Mouse (Mus musculus) liver, postnatal 0 days (tissue): ENCODE measurements at regions not wholly inside any gene's neighbourhood (a gene's known extent, or its start where the extent isn't known, plus 50 kb on each side); places are given as distances from the start of the nearest gene placed in this dataset.
A peak's percentile ranks its signal among the peaks of the same experiment; 100 is the strongest.

Experiments used
- ATAC-seq: fragments of 200-750 bp; cut with Nextera tagmentation; 2 replicates; pipeline ENCODE4 v1.8.0; 2017; ENCODE audit warnings: mild to moderate bottlenecking, moderate library complexity
- DNase-seq: peaks from one replicate; pipeline ENCODE4 v3.0.0-alpha.2; 2016
- H3K27ac ChIP-seq: fragments of 300-500 bp; sonication (generic); 2 replicates; pipeline ENCODE4 v1.5.1; 2014; ENCODE audit warnings: antibody characterized with exemption, moderate library complexity, mild to moderate bottlenecking, low read depth
- H3K27me3 ChIP-seq: fragments of 300-500 bp; sonication (generic); 2 replicates; pipeline ENCODE4 v1.6.1; 2014; ENCODE audit warnings: low read length, control low read depth, mixed read lengths; ENCODE audit not compliant: insufficient read depth
- H3K36me3 ChIP-seq: fragments of 300-500 bp; sonication (generic); replicated peaks from 2 replicates; pipeline ENCODE4 v1.6.1; 2014; ENCODE audit warnings: mild to moderate bottlenecking, control low read depth, low read length, moderate library complexity, mixed read lengths; ENCODE audit not compliant: insufficient read depth
- H3K4me1 ChIP-seq: fragments of 300-500 bp; sonication (generic); 2 replicates; pipeline ENCODE4 v1.6.1; 2014; ENCODE audit warnings: antibody characterized with exemption, mild to moderate bottlenecking, control low read depth; ENCODE audit not compliant: insufficient read depth
- H3K4me2 ChIP-seq: fragments of 300-500 bp; sonication (generic); 2 replicates; pipeline ENCODE4 v1.6.1; 2014; ENCODE audit warnings: low read depth, mild to moderate bottlenecking, low read length, moderate library complexity, mixed read lengths
- H3K4me3 ChIP-seq: fragments of 300-500 bp; sonication (generic); 2 replicates; pipeline ENCODE4 v1.5.1; 2014; ENCODE audit warnings: low read depth, low read length
- H3K9ac ChIP-seq: fragments of 300-500 bp; sonication (generic); replicated peaks from 2 replicates; pipeline ENCODE4 v1.6.1; 2014; ENCODE audit warnings: mild to moderate bottlenecking, moderate library complexity
- H3K9me3 ChIP-seq: fragments of 300-500 bp; sonication (generic); 2 replicates; pipeline ENCODE4 v1.6.1; 2016; ENCODE audit warnings: mild to moderate bottlenecking, control low read depth, low read length, mixed read lengths
- CTCF ChIP-seq: sonication (generic); IDR thresholded peaks from 2 replicates; pipeline ENCODE4 v1.5.1; 2016; ENCODE audit warnings: antibody characterized with exemption, low read depth
- EP300 ChIP-seq: IDR thresholded peaks from 2 replicates; pipeline ENCODE4 v1.6.1; 2016; ENCODE audit warnings: antibody characterized with exemption, low read depth, mild to moderate bottlenecking
- WGBS: fragments of 180-500 bp; shearing (Covaris S2); extraction: QIAGEN DNeasy Blood & Tissue Kit; methylation state at CpG from one replicate; pipeline ENCODE4 v1.1.7; 2014; ENCODE audit not compliant: insufficient replicate concordance; 5-methylcytosine and 5-hydroxymethylcytosine counted together

GRCm38 (mm10) chr6:81647615-81648375 lies 275.7 kb upstream of the Gcfc2 start:
- no peaks in the 10 kb centered on the region for H3K36me3 ChIP-seq
- H3K4me2 ChIP-seq, result no peak overlapping the region
- 69% methylated on average over 3 of the region's 3 CpGs for WGBS
- no peak overlapping the region for H3K27ac ChIP-seq
- H3K27me3 ChIP-seq, result no peaks in the 10 kb centered on the region
- TF ChIP-seq CTCF (no peak), EP300 (no peak)
- H3K4me3 ChIP-seq, result no peak overlapping the region
- no peaks in the 10 kb centered on the region for H3K4me1 ChIP-seq
- DNase-seq (no peak), ATAC-seq (no peak)
- no peak overlapping the region for H3K9ac ChIP-seq
- no peaks in the 10 kb centered on the region; the same call in 1 of the 2 replicates for H3K9me3 ChIP-seq

- Histone ChIP-seq H3K4me1 (no peaks in the 10 kb centered on the region), H3K27ac (no peak overlapping the region), H3K36me3 (no peaks in the 10 kb centered on the region), H3K4me2 (no peak overlapping the region), H3K27me3 (no peaks in the 10 kb centered on the region), H3K9me3 (no peaks in the 10 kb centered on the region), H3K9ac (no peak overlapping the region), H3K4me3 (no peak overlapping the region)
- WGBS, result 44% methylated on average over 2 of the region's 2 CpGs
- ATAC-seq (no peak), DNase-seq (no peak)
- TF ChIP-seq CTCF (no peak), EP300 (no peak)
Observed at GRCm38 (mm10) chr6:81651856-81652255, 271.6 kb upstream of the Gcfc2 start.

- peak; percentile 73 for ATAC-seq
- TF ChIP-seq EP300 (no peak), CTCF (no peak)
- Histone ChIP-seq H3K9me3 (no peaks in the 10 kb centered on the region), H3K27ac (no peak overlapping the region), H3K4me3 (no peak overlapping the region), H3K36me3 (no peaks in the 10 kb centered on the region), H3K27me3 (no peaks in the 10 kb centered on the region), H3K4me1 (no peaks in the 10 kb centered on the region), H3K9ac (no peak overlapping the region), H3K4me2 (no peak overlapping the region)
- 73% methylated on average over 2 of the region's 2 CpGs for WGBS
- no peak for DNase-seq
Observed at GRCm38 (mm10) chr6:81655205-81655604, 268.3 kb upstream of the Gcfc2 start.

- no peak overlapping the region for H3K4me2 ChIP-seq
- no peak for TF ChIP-seq EP300
- no peak for TF ChIP-seq CTCF
- no peaks in the 10 kb centered on the region for H3K27me3 ChIP-seq
- no peaks in the 10 kb centered on the region for H3K36me3 ChIP-seq
- 74% methylated on average over 17 of the region's 17 CpGs for WGBS
- H3K9ac ChIP-seq, result no peak overlapping the region
- H3K4me3 ChIP-seq, result no peak overlapping the region
- no peaks in the 10 kb centered on the region for H3K9me3 ChIP-seq
- DNase-seq (no peak), ATAC-seq (no peak)
- no peak overlapping the region for H3K27ac ChIP-seq
- no peaks in the 10 kb centered on the region for H3K4me1 ChIP-seq
Observed at GRCm38 (mm10) chr6:81660478-81661395, 262.7 kb upstream of the Gcfc2 start.

GRCm38 (mm10) chr6:81668944-81669343 lies 254.5 kb upstream of the Gcfc2 start:
- H3K9ac ChIP-seq, result no peak overlapping the region
- H3K27me3 ChIP-seq, result no peaks in the 10 kb centered on the region
- TF ChIP-seq CTCF, result no peak
- TF ChIP-seq EP300, result no peak
- H3K4me2 ChIP-seq, result no peak overlapping the region
- H3K4me3 ChIP-seq, result no peak overlapping the region
- H3K9me3 ChIP-seq, result no peaks in the 10 kb centered on the region
- 33% methylated on average over 1 of the region's 1 CpGs for WGBS
- H3K27ac ChIP-seq, result no peak overlapping the region
- DNase-seq (no peak), ATAC-seq (no peak)
- no peaks in the 10 kb centered on the region for H3K4me1 ChIP-seq
- no peaks in the 10 kb centered on the region for H3K36me3 ChIP-seq

- ATAC-seq (no peak), DNase-seq (no peak)
- Histone ChIP-seq H3K4me3 (no peak overlapping the region), H3K36me3 (no peaks in the 10 kb centered on the region), H3K4me1 (no peaks in the 10 kb centered on the region), H3K9me3 (no peaks in the 10 kb centered on the region), H3K9ac (no peak overlapping the region), H3K27me3 (no peaks in the 10 kb centered on the region), H3K27ac (no peak overlapping the region), H3K4me2 (no peak overlapping the region)
- 67% methylated on average over 2 of the region's 2 CpGs for WGBS
- TF ChIP-seq CTCF, result no peak
- no peak for TF ChIP-seq EP300
Observed at GRCm38 (mm10) chr6:81673316-81673715, 250.2 kb upstream of the Gcfc2 start.
